Mouse (Mus musculus) kidney, adult 2 months (tissue): ENCODE results near the gene Acsm5. TPM values are rescaled to one million over a fixed set of nuclear protein-coding genes. Genes with fewer than 3 reads are reported as not detected.

Experiments
- DNase-seq: peaks from one replicate; pipeline ENCODE4 v3.0.0; 2021
- H3K27ac ChIP-seq: fragments of 200-500 bp; 2 replicates; pipeline ENCODE4 v1.5.1; 2012; ENCODE audit warnings: low read depth, low read length, control low read depth, inconsistent platforms; ENCODE audit not compliant: insufficient read depth
- H3K27me3 ChIP-seq: fragments of 200-500 bp; replicated peaks from 2 replicates; pipeline ENCODE4 v1.6.1; 2012; ENCODE audit warnings: mild to moderate bottlenecking, moderate library complexity, low read length, inconsistent platforms; ENCODE audit not compliant: control insufficient read depth, insufficient read depth
- H3K36me3 ChIP-seq: fragments of 200-500 bp; 2 replicates; pipeline ENCODE4 v1.6.1; 2012; ENCODE audit warnings: mild to moderate bottlenecking, moderate library complexity, low read length, inconsistent platforms; ENCODE audit not compliant: control insufficient read depth, insufficient read depth
- H3K4me1 ChIP-seq: fragments of 200-500 bp; 2 replicates; pipeline ENCODE4 v1.6.1; 2011; ENCODE audit warnings: low read length; ENCODE audit not compliant: control insufficient read depth, insufficient read depth
- H3K4me3 ChIP-seq: fragments of 200-500 bp; 2 replicates; pipeline ENCODE4 v1.5.1; 2011; ENCODE audit warnings: mild to moderate bottlenecking, low read depth, low read length, control low read depth; ENCODE audit not compliant: insufficient read depth
- CTCF ChIP-seq: fragments of 200-500 bp; conservative IDR thresholded peaks from 2 replicates; pipeline ENCODE4 v1.5.1; 2011; ENCODE audit warnings: low read depth, mild to moderate bottlenecking, control low read depth, low read length, moderate library complexity, mixed read lengths; ENCODE audit not compliant: insufficient read depth, insufficient read length
- POLR2A ChIP-seq: fragments of 200-500 bp; IDR thresholded peaks from one replicate; pipeline ENCODE4 v1.6.1; 2011; ENCODE audit warnings: low read depth, low read length, control low read depth
- WGBS: fragments of 180-500 bp; shearing (Covaris S2); methylation state at CpG from one replicate; pipeline ENCODE4 v1.1.7; 2018; 5-methylcytosine and 5-hydroxymethylcytosine counted together
- polyA plus RNA-seq: library from polyadenylated mRNA; depleted of rRNA; stranded (reverse); fragments of >200 nt; gene quantifications from 2 replicates; pipeline ENCODE4 v1.2.3, GENCODE M21; 2012; rRNA removed

The Acsm5 gene
- polyA plus RNA-seq, 1 experiment = 78.2 TPM

GRCm38 (mm10) chr7:119594530-119595107 lies 75.4 kb downstream of the Acsm5 start:
- TF ChIP-seq POLR2A = no peak
- TF ChIP-seq CTCF = no peak
- WGBS = 38% methylated on average over 3 of the region's 3 CpGs
- Histone ChIP-seq H3K36me3 (peaks cover 24% of the 10 kb centered on the region; the same call in 1 of the 2 replicates), H3K27ac (peak overlapping the region; percentile 95), H3K4me1 (peaks cover 18% of the 10 kb centered on the region; the same call in 1 of the 2 replicates), H3K27me3 (no peaks in the 10 kb centered on the region), H3K4me3 (no peak overlapping the region)
- DNase-seq = peak; percentile 87

Other genes starting within 250 kb of the Acsm5 start
- gene Gp2, start 60.2 kb upstream of the Acsm5 start, polyA plus RNA-seq = 2.6 and 3.5 TPM in 2 replicates
- gene Umod, start 40.2 kb upstream of the Acsm5 start, polyA plus RNA-seq = 2,888 and 4,030 TPM in 2 replicates
- gene Pdilt, start 4.0 kb downstream of the Acsm5 start, polyA plus RNA-seq = 1.4 and 2.2 TPM in 2 replicates
- gene Acsm2, start 34.9 kb downstream of the Acsm5 start, polyA plus RNA-seq = 980 and 1,120 TPM in 2 replicates
- 209 and 221 TPM in 2 replicates for gene Acsm1, start 87.6 kb downstream of the Acsm5 start, polyA plus RNA-seq
- gene Acsm4, start 170.6 kb downstream of the Acsm5 start, polyA plus RNA-seq = not detected in 2 replicates
- gene Thumpd1, start 201.3 kb downstream of the Acsm5 start, polyA plus RNA-seq = 10.4 and 11.2 TPM in 2 replicates
- gene Acsm3, start 241.5 kb downstream of the Acsm5 start, polyA plus RNA-seq = 12.0 and 13.7 TPM in 2 replicates